In the genomic region with DNA sequence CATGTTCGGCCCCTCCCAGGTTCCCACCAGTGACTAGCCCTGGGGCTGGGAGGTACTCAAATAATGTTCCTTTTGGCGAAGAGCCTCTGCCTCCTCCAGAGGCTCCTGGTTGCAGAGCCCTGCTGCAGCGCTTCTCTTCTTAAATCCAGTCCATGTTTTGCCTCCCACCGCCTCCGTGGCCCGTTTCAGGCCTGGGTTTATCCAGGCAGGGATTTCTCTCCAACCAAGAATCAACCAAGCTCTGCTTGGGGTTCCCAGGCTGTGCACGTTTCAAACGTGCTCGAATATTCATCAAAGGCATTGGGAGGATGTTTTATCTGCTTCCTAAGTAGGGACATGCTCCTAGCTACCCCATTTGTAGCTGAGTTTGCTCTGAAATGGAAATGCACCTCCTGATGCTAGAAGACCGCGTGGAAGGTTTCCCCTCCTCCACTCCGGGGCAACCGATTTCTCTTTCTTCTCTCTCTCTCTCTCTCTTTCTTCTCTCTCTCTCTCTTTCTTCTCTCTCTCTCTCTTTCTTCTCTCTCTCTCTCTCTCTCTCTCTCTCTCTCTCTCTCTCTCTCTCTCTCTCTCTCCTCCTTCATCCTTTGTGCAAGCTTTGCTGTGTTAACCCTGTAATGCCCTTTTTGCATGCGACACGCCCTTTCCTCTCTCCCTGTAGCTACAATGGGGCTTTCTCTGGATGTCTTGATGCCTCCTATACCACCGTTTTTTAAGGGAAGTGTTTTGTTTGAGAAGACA, we compare ENCODE assay signal across 1 mouse cellular context.
TF ChIP-seq lines count a peak whose summit lies in the region.

No protein-coding gene starts in this region.

TF ChIP-seq in MEL, 35 proteins besides CTCF, POLR2A, EP300 and RAD21 (continued from another document):
- TF ChIP-seq MAFK (IDR thresholded peaks at IDR 0.05; ENCODE audit: borderline replicate concordance, low read depth, low read length) (no peak), TAL1 (IDR thresholded peaks at IDR 0.05; ENCODE audit: low read length) (no peak), GABPA (IDR thresholded peaks at IDR 0.05; ENCODE audit: low read depth, low read length) (no peak), ELF1 (IDR thresholded peaks at IDR 0.05; ENCODE audit: low read depth, low read length) (no peak), TBP (IDR thresholded peaks at IDR 0.05; ENCODE audit: low read depth, low read length) (peak; percentile 72), MXI1 (IDR thresholded peaks at IDR 0.05; ENCODE audit: low read depth, low read length) (peak; percentile 87)
